Mouse (Mus musculus) neutrophil, adult 5-6 weeks (primary cell): ENCODE data around the gene Ctsg. TPM values are rescaled to one million over a fixed set of nuclear protein-coding genes. Genes with fewer than 3 reads are reported as not detected.

Experiments
- total RNA-seq: library from RNA; stranded (forward); fragments of 200-1000 nt; gene quantifications from 2 replicates; pipeline ENCODE4 v1.2.3, GENCODE M21; 2017

The Ctsg gene
- total RNA-seq, 1 experiment from 2014 or later: not detected

Other genes starting within 250 kb of the Ctsg start
- 0.23 and 0.25 TPM in 2 replicates for gene Nynrin, start 248.6 kb downstream of the Ctsg start, total RNA-seq
- gene Cbln3, start 218.2 kb downstream of the Ctsg start, total RNA-seq: 0.37 TPM in 1 of 2 replicates, not detected in the other
- gene Khnyn, start 217.6 kb downstream of the Ctsg start, total RNA-seq: 157 and 158 TPM in 2 replicates
- 9.7 and 16.3 TPM in 2 replicates for gene Sdr39u1, start 202.3 kb downstream of the Ctsg start, total RNA-seq
- gene Cma1, start 157.9 kb downstream of the Ctsg start, total RNA-seq: 0.37 and 2.1 TPM in 2 replicates
- not detected in 2 replicates for gene Cma2, start 151.6 kb downstream of the Ctsg start, total RNA-seq
- not detected in 2 replicates for gene Mcpt1, start 84.6 kb downstream of the Ctsg start, total RNA-seq
- not detected in 2 replicates for gene Mcpt9, start 72.1 kb downstream of the Ctsg start, total RNA-seq
- gene Mcpt2, start 60.5 kb downstream of the Ctsg start, total RNA-seq: not detected in 2 replicates
- not detected in 2 replicates for gene Mcpt4, start 40.3 kb downstream of the Ctsg start, total RNA-seq
- 0.58 TPM in 1 of 2 replicates, not detected in the other for gene Mcpt8, start 17.3 kb downstream of the Ctsg start, total RNA-seq
- gene Gzme, start 18.1 kb upstream of the Ctsg start, total RNA-seq: not detected in 2 replicates
- gene Gzmd, start 30.0 kb upstream of the Ctsg start, total RNA-seq: not detected in 2 replicates
- not detected in 2 replicates for gene Gzmg, start 57.0 kb upstream of the Ctsg start, total RNA-seq
- not detected in 2 replicates for gene Gzmn, start 72.0 kb upstream of the Ctsg start, total RNA-seq
- not detected in 2 replicates for gene Gzmf, start 108.8 kb upstream of the Ctsg start, total RNA-seq
- not detected in 2 replicates for gene Gzmc, start 132.1 kb upstream of the Ctsg start, total RNA-seq
- 1.2 and 3.1 TPM in 2 replicates for gene Gzmb, start 159.7 kb upstream of the Ctsg start, total RNA-seq